Mouse (Mus musculus) liver, embryonic 14.5 days (tissue): ENCODE data around the gene Tcl1b5.

Experiments
- CTCF ChIP-seq: IDR thresholded peaks from 2 replicates; pipeline ENCODE4 v1.5.1; 2016; ENCODE audit warnings: antibody characterized with exemption, low read depth, control low read depth
- EP300 ChIP-seq: IDR thresholded peaks from 2 replicates; pipeline ENCODE4 v1.6.1; 2016; ENCODE audit warnings: antibody characterized with exemption, low read depth

GRCm38 (mm10) chr12:105224621-105225320 is 48.6 kb downstream of the Tcl1b5 start:
- no peak for TF ChIP-seq CTCF
- TF ChIP-seq EP300 = no peak
